Mouse (Mus musculus) thymus, adult 2 months (tissue): ENCODE data around the gene Stx8. TPM values are rescaled to one million over a fixed set of nuclear protein-coding genes. Genes with fewer than 3 reads are reported as not detected.

Source experiments
- DNase-seq: peaks from one replicate; pipeline ENCODE4 v3.0.0; 2021
- H3K27ac ChIP-seq: fragments of 200-500 bp; 2 replicates; pipeline ENCODE4 v1.5.1; 2012; ENCODE audit warnings: low read length, control low read depth; ENCODE audit not compliant: control insufficient read depth, insufficient read depth
- H3K27me3 ChIP-seq: fragments of 200-500 bp; 2 replicates; pipeline ENCODE4 v1.6.1; 2012; ENCODE audit warnings: mild to moderate bottlenecking, low read length, moderate library complexity, mixed read lengths; ENCODE audit not compliant: control insufficient read depth, insufficient read depth
- H3K36me3 ChIP-seq: fragments of 200-500 bp; 2 replicates; pipeline ENCODE4 v1.6.1; 2012; ENCODE audit warnings: mild to moderate bottlenecking, low read length, moderate library complexity; ENCODE audit not compliant: control insufficient read depth, insufficient read depth
- H3K4me1 ChIP-seq: fragments of 200-500 bp; replicated peaks from 2 replicates; pipeline ENCODE4 v1.6.1; 2012; ENCODE audit warnings: low read length; ENCODE audit not compliant: control insufficient read depth, insufficient read depth
- H3K4me3 ChIP-seq: fragments of 200-500 bp; 2 replicates; pipeline ENCODE4 v1.5.1; 2012; ENCODE audit warnings: mild to moderate bottlenecking, low read length, control low read depth, moderate library complexity; ENCODE audit not compliant: control insufficient read depth, insufficient read depth
- CTCF ChIP-seq: fragments of 200-500 bp; IDR thresholded peaks from 2 replicates; pipeline ENCODE4 v1.5.1; 2012; ENCODE audit warnings: mild to moderate bottlenecking, control low read depth, low read length, moderate library complexity, borderline replicate concordance; ENCODE audit not compliant: control insufficient read depth, poor library complexity, insufficient read depth; ENCODE audit errors: extremely low read depth
- POLR2A ChIP-seq: fragments of 200-500 bp; IDR thresholded peaks from 2 replicates; pipeline ENCODE4 v1.6.1; 2012; ENCODE audit warnings: mild to moderate bottlenecking, low read length, control low read depth, moderate library complexity; ENCODE audit not compliant: control insufficient read depth, poor library complexity, insufficient read depth; ENCODE audit errors: extremely low read depth
- WGBS: fragments of 180-500 bp; shearing (Covaris S2); methylation state at CpG from one replicate; pipeline ENCODE4 v1.1.7; 2018; 5-methylcytosine and 5-hydroxymethylcytosine counted together
- polyA plus RNA-seq: library from polyadenylated mRNA; depleted of rRNA; stranded (reverse); fragments of >200 nt; gene quantifications from 2 replicates; pipeline ENCODE4 v1.2.3, GENCODE M21; 2012

Stx8 gene
- polyA plus RNA-seq, 1 experiment = 8.2 TPM

GRCm38 (mm10) chr11:68029871-68030270 lies 63.9 kb downstream of the Stx8 start:
- no peak overlapping the region for H3K4me3 ChIP-seq
- H3K27ac ChIP-seq = no peak overlapping the region
- H3K36me3 ChIP-seq = no peaks in the 10 kb centered on the region
- 95% methylated on average over 3 of the region's 3 CpGs for WGBS
- DNase-seq = no peak
- no peaks in the 10 kb centered on the region for H3K27me3 ChIP-seq
- no peak for TF ChIP-seq CTCF
- no peaks in the 10 kb centered on the region for H3K4me1 ChIP-seq

- no peak overlapping the region for H3K4me3 ChIP-seq
- DNase-seq = no peak
- no peaks in the 10 kb centered on the region for H3K27me3 ChIP-seq
- H3K4me1 ChIP-seq = no peaks in the 10 kb centered on the region
- 75% methylated on average over 1 of the region's 1 CpGs for WGBS
- TF ChIP-seq POLR2A = no peak
- no peak for TF ChIP-seq CTCF
- no peaks in the 10 kb centered on the region for H3K36me3 ChIP-seq
- no peak overlapping the region for H3K27ac ChIP-seq
Observed at GRCm38 (mm10) chr11:68030771-68031170, 64.8 kb downstream of the Stx8 start.

GRCm38 (mm10) chr11:68032448-68032847 lies 66.5 kb downstream of the Stx8 start:
- 91% methylated on average over 2 of the region's 2 CpGs for WGBS
- Histone ChIP-seq H3K27me3 (no peaks in the 10 kb centered on the region), H3K27ac (no peak overlapping the region), H3K36me3 (no peaks in the 10 kb centered on the region), H3K4me1 (no peaks in the 10 kb centered on the region), H3K4me3 (no peak overlapping the region)
- TF ChIP-seq POLR2A (no peak), CTCF (no peak)
- no peak for DNase-seq

- H3K4me3 ChIP-seq = no peak overlapping the region
- H3K27ac ChIP-seq = no peak overlapping the region
- H3K36me3 ChIP-seq = no peaks in the 10 kb centered on the region
- no peaks in the 10 kb centered on the region for H3K4me1 ChIP-seq
- no peak for DNase-seq
- no peak for TF ChIP-seq CTCF
- no peak for TF ChIP-seq POLR2A
- WGBS = 84% methylated on average over 11 of the region's 11 CpGs
- no peaks in the 10 kb centered on the region for H3K27me3 ChIP-seq
Observed at GRCm38 (mm10) chr11:68033331-68033926, 67.4 kb downstream of the Stx8 start.

GRCm38 (mm10) chr11:68034422-68034821 lies 68.4 kb downstream of the Stx8 start:
- H3K27ac ChIP-seq = no peak overlapping the region
- no peak overlapping the region for H3K4me3 ChIP-seq
- no peaks in the 10 kb centered on the region for H3K27me3 ChIP-seq
- no peaks in the 10 kb centered on the region for H3K4me1 ChIP-seq
- no peak for DNase-seq
- TF ChIP-seq POLR2A = no peak
- TF ChIP-seq CTCF = no peak
- WGBS = 95% methylated on average over 5 of the region's 5 CpGs
- H3K36me3 ChIP-seq = no peaks in the 10 kb centered on the region

DNA sequence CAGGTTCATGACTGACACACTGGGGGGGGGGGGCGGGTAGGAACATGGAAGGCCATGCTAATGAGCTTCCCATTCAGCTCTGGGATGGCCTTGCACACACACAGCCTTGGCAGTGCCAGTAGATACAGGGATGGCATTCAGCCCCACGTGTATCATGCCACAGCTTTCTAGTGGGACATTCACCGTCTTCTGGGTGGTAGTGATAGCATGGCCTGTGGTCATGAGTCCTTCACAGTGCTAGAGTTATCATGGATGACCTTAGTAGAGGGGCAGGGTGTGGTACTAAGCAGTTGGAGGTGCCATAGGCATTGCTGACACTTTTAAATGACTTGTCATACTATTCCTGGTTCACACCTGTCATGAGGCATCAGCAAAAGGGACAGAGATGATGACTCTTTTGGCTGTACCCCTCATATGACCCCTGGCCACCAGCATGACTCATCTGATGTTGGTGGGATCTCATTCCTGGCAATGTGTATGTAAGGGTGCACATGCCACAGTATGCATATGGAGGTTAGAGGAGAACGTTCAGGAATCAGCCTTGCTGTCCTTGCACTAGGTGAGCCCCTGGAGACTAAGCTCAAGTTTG lies 69.4 kb downstream of the Stx8 start:
- WGBS = 93% methylated on average over 4 of the region's 4 CpGs
- H3K27ac ChIP-seq = no peak overlapping the region
- no peaks in the 10 kb centered on the region for H3K4me1 ChIP-seq
- H3K4me3 ChIP-seq = no peak overlapping the region
- TF ChIP-seq CTCF = no peak
- TF ChIP-seq POLR2A = no peak
- DNase-seq = no peak
- no peaks in the 10 kb centered on the region for H3K36me3 ChIP-seq
- no peaks in the 10 kb centered on the region for H3K27me3 ChIP-seq

DNA sequence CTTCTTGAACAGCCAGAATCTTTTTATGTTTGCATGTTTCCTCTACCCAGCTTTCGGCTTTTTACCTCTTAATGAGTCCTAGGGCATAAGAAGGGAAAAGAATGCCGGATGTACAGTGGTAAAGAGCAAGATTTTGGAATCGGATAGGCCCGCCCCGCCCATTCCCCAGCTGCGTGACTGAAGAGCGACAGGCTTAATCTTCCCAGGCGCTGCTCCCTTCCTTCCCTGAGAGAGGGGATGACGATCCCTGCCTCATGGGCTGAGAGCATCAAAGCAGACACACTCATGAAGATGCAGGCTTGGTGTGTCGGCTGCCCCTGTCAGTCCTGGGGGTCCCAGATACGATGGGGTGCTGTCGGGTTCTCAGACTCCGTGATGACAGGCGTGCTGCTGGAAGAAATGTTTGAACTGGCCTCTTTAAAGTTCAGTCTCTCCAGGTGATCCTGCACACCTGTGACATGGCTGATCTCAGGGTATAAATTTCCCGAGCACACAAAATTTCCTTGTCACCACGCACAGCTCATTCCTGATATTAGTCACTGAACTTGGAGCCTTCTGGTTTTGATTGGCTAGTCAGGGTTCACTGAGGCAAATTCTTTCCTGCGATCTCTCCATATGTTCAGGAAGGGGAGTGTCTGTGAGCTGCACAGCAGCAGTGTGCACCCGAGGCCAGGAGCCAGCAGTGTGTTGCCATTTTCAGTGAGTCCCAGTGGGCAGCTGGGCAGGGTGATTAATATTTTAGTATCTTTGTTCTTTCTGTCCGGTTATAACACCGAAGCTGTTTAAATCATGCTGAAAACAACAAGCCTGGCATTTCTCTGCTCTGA lies 70.4 kb downstream of the Stx8 start:
- no peaks in the 10 kb centered on the region for H3K27me3 ChIP-seq
- H3K4me1 ChIP-seq = no peaks in the 10 kb centered on the region
- TF ChIP-seq POLR2A (no peak), CTCF (no peak)
- no peak overlapping the region for H3K27ac ChIP-seq
- no peak overlapping the region for H3K4me3 ChIP-seq
- 96% methylated on average over 20 of the region's 20 CpGs for WGBS
- DNase-seq = no peak
- H3K36me3 ChIP-seq = no peaks in the 10 kb centered on the region
